Mouse (Mus musculus): ENCODE measurements around the gene Cyp4f13.

Cyp4f13 gene

DNA sequence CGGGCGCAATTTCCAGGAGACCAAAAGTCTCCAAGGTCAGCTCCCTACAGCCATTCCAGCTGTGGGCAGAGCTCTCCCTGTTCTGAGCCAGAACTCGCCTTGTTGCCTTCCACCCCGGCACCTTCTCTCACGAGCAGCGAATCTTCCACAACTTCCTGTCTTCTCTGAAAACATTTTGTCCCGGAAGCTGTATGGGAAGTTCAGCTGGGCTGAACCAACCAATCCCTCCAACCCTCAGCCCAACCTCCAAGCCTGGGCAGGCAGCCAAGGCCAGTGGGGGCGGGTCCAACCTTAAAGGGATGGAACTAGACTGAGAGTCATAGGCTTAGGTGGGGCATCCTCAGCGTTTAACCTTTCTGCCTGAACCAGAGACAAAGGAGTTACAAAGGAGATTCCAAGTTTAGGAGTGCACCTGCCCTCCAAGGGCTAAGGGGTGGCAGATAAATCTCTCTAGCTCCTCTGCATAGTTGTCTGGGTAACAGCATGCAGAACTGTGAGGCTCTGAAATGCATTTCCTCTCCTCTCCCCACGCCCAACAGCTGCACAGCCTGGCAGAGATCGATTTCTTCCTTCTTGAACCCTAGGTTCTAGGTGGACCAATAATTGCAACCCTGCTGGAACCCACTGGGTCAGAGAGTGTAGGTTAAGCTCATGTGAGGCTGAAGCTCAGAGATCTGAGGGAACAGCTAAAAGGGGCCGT lies at the start of gene Cyp4f13:
Gene Cyp4f13 (minus strand): TSS at position 188 of the 700 bp plus-strand sequence.
- peak; percentile 89 to 95 for DNase-seq

DNA sequence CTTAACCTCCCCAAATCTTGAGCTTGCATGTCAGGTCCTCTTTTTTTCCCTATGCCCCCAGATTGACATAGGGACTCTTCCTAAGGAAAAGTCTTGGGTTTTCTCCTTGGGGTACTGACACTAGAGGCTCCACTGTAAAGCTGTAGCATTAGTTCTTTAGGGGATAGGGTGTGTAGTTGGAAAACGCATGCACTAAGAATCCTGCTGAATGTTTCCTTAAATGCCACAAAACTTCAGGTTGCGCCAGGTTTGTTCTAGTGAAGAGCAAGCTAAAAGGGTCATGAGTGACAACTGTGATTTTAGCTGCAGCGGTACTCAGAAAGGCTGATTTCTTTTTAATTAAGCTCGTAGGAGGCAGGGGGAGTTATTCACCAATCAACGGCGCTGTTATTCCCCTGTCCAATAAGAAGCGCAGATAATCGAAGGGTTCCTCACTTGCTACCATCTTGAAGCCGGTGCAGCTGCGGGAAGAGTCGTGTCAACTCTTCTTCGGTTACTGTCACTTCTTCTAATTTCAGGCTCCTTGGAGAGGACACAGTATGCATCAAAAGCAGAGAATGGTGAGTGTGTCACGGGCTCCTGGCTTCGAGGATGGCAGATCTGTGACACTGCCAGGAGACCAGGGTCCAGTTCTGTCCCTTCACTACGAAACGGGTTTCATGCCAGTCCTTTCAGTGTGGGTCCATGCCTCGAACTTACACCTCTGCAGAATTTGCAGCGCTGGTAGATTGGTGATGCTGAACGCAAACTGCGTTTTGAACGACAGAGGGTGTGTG lies 45.7 kb upstream of the Cyp4f13 start, which contains the start of gene Zfp952:
Gene Zfp952 (plus strand): TSS at position 431 of the 776 bp plus-strand sequence.
- DNase-seq = peak; percentile 76 to 86

DNA sequence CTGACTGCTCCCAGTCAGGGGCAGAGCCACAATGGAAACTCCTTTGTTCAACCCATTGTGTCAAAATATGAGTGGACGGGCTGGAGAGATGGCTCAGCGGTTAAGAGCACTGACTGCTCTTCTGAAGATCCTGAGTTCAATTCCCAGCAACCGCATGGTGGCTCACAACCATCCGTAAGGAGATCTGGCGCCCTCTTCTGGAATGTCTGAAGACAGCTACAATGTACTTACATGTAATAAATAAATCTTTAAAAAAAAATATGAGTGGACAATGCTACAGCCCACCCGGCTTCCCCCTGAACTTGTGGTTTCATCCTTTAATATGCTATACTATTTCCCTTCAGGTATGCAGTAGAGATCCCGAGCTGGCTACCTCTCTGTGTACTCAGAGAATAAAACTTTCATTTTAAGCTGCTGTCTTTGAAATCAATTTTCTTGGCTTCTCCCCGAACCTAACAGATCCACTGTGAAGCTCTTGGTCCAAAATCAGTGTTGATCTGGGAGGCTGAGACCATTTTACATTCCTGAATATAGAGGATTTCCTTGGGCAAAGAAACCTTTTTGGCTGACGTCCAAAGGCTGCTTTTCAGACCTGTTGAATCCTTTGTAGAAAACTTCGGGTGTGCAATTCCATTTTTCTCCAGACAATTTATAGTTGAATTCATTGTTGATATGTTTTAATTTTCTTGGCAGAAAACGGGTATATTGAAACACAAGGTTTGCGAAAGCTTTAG lies 44.9 kb upstream of the Cyp4f13 start:
- no peak for DNase-seq

DNA sequence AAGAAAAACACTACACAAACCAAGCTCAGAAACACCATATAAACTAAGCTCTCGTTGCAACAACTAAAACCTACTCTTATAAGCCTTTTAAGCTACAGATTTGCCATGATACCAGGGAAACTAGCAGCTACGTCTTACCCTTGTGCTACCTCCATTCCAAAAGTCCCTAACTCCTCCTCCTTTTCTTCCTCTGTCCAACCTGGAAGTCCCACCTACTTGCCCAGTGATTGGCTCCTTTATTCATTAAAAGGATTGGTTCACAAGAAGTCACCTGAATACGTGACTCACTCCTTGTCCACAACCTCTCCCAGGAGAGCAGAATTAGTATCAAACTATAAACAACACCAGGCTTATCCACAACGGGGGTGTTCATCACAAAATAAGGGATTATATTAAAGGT lies 39.1 kb upstream of the Cyp4f13 start:
- DNase-seq = no peak

DNA sequence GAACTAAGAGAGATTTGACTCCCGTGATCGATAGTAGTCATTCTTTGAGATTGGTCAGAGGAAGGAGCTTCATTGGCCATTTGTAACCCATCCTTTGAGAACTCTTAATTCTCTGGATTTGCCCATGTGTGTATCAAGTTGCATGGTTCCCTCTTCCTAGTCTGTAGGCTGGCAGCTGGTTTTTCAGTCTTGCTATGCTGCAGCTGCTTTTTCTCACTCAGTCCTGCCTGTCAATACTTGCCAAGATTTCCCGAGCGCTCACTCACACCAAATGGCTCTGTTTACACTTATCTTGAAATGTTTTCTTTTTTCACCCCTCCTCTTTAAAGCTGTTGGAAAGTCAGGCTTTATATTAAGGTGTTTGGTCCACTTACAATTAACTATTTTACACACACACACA lies 34.2 kb upstream of the Cyp4f13 start:
- DNase-seq = no peak

DNA sequence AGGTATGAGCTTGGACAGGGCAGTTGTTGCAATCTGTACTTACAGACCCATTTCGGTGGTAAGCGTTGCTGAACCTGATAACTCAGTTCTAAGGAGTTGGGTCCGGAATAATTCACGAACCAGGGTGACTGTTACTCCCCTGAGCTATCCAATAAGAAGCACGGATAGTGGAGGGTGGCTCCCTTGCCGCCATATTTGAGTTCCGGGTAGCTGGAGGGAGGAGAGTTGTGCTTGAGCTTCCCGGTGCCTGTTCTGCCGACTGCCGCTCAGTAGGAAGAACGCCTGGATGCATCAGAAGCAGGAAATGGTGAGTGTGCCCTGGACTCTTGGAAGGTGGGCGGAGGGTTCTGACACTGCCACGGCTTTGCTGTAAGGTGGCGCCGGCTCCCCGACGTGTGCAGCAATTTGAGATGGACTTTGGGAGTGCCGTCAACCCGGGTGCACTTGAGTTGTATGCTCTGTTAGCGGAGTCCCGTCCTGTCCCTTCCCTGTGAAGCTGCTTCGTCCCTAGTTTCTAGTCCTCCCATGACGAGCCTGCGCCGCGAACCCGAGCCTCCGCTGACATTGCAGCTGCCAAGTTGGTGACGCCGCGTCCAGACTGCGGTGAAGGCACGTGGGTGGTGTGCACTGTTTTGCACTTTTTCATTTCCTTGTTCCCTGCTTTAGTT lies 18.6 kb upstream of the Cyp4f13 start, which contains the start of gene Zfp472:
Gene Zfp472 (plus strand): TSS at position 192 of the 668 bp plus-strand sequence.
- peak; percentile 85 to 92 for DNase-seq

DNA sequence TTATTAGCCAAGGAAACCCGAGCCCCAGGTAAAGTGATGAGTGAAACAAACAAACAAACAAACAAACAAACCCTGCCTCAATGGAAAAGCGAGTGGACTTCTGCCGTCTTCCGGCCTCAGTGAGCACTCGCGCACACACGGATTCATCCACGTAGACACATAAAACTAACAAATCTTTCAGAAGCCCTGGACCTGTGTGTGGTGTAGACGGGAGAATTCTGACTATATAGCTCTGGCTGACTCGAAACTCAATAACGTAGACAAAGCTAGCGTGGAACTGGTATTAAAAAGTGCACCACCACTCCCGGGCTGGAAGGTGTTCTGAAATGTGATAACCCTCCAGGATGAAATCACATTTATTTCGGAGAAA lies 18.0 kb upstream of the Cyp4f13 start:
- peak in 1 of 2 experiments; percentile 12 for DNase-seq

DNA sequence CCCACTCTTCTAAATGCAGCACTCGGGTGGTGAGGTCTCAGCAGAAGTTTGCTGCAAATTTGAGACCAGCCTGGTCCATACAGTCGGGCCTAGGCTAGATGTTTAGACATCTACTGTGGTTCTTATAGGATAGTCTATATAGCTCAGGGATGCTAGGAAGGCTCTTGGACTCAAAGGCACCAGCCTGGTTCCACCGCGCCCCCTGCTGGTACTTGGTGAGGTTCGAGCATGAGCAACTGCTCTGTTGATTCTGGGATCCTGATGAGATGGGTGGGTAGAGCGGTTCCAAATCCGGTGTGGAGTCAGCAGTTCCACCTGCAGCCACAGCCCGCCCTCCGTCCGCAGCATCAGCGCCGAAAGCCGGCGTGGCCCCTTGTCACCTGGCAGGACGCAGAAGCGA lies 4.2 kb upstream of the Cyp4f13 start:
- DNase-seq = peak; percentile 86 to 91

DNA sequence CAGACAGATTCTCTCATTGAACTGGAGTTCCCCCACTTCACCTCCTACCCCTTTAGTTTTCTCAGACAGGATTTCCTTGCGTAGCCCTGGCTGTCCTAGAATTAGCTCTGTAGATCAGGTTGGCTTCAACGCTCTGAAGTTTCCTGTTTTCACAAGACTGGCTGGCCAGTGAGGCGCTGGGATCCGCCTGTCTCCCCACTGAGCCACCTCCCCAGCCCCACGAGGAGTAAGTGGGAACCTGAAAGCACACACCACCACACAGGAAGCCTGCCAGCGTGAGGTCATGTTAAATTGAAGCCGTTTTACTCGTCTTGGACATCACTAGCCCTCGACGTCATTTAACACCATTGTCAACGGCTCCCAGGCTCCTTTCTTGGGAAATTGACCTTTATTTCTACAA lies 3.8 kb upstream of the Cyp4f13 start:
- no peak for DNase-seq

DNA sequence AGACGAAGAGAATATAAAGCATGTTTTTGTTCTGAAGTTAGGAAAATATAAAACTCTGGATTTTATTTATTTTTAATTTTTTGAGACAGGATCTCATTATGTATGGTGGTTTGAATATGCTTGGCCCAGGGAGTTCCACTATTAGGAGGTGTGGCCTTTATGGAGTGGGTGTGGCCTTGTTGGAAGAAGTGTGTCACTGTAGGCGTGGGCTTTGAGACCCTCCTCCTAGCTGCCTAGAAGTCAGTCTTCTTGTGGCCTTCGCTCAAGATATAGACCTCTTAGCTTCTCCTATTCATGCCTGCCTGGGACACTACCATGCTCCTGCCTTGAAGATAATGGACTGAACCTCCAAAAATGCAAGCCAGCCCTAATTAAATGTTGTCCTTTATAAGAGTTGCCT lies 2.9 kb upstream of the Cyp4f13 start:
- DNase-seq = no peak

DNA sequence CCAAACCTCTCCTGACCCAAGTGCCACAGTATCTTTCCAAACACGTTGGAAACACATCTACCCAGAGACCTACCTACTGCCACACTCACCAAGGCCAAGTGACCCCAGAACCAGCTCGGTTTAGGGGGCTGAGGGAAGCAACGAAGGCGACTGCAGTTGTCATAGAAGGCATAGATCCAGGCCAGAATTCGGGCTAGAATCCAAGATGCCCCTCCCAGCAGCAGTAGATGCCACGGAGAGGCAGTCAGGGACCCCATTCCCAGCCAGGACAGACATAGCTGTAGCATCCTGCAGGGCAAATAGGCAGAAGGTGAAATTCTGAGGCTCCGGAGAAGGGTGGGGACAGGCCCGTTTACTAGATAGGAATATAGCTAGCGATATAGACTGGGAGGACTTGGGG lies 486 bp downstream of the Cyp4f13 start:
- DNase-seq = no peak

DNA sequence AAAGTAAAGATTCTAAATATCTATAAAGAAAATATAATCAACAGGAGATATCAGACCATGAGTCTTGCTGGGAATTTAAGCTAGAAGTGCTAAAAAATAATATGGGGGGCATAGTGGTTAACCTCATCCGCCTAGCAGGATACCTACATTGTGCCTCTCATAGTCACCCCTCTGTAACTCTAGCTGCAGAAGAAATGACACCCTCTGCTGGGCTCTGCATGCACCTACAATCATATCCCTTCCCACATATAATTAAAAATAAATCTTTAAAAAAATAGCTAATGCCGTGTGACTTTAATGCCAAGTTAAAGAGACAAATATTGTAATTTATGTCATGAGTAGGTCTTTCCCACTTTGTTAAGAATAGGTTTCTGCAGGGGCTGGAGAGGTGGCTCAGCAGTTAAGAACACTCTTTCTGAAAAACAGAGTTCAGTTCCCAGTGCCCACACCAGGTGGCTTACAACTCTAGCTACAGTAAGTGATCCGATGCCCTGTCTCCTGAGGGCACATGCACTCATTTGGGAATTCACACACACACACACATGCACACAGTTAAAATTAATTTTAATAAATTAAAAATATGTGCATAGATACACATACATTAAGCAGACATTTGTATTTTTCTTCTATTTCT lies 2.7 kb downstream of the Cyp4f13 start:
- no peak for DNase-seq

DNA sequence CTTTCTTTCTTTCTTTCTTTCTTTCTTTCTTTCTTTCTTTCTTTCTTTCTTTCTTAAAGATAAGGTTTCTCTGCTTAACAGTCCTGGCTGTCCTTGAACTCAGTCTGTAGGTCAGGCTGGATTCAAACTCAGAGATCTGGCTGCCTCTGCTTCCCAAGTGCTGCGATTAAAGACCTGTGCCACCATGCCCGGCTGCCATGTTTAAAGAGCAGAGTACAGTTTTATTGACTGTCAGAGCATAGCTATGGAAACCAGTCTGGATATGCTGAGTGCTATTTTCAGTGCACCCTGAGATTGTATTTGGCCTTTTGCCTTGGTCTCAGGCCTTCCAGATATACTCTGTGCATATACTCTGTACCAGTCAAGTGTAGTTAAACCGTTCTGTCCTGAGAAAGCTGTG lies 3.5 kb downstream of the Cyp4f13 start:
- DNase-seq = no peak

DNA sequence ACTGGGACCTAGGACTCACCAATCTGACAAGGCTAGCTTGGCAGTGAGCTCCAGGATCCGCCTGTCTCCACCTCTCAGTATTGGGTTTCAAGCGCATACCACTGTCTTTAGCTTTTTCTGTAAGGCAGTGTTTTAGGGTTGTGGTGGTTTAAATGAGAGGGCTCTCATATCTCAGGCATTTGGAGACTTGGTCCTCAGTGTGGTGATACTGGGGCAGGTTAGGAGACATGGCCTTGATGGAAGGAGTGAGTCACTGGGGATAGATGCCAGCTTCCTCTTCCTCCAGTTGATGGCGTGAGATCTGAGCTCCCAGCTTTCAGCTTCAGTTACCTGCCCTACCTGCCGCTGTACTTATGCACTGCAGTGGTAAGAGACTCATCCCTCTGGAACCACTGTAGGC lies 7.4 kb downstream of the Cyp4f13 start:
- no peak for DNase-seq

DNA sequence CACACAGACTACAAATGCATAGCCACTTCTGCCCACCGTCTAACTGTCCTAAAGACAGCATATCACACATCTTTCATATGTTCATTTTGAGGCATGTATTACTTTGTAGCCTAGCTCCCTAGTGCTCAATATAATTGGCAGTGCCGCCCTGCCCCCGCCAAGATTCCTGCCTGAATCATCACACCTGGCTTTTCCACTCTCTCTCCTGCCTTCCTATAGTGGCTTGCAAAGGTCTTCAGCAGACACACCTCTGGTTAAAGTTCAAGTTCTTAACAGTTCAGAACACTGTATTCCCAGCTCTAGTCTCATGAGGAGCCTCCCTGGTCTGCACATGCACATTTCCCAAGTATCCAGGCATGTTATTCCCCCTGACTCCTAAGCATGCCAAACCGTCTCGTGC lies 19.4 kb downstream of the Cyp4f13 start:
- DNase-seq = no peak

DNA sequence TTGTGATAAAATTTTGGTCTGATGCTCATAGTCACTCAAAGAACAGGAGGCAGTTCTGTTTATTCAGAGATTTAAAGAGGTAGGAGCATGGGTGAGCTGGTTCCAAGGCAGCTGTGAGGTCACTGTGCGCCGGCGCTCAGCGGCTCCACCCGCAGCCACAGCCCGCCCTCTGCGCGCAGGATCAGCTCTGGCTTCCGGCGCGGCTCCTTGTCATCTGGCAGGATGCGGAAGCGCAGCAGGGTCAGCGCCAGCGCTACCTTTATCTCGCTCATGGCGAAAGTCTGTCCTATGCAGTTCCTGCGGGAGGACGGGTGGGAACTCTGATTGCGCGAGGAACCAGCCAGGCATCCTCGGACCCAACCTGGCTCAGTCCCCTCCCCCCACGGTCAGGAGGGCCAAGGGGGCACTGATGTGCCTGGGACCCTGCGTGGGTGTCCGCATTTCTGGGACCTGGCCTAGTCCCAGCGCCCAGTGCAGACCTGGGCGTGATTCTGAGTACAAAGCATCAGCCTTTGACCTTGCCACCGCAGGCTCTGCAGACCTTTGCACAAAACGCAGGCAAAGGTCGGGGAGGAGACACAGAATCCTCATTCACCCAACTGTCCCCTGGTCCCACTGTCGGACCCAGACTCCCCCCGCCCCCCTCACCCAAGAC lies 22.4 kb downstream of the Cyp4f13 start:
- DNase-seq = peak; percentile 69 to 77

DNA sequence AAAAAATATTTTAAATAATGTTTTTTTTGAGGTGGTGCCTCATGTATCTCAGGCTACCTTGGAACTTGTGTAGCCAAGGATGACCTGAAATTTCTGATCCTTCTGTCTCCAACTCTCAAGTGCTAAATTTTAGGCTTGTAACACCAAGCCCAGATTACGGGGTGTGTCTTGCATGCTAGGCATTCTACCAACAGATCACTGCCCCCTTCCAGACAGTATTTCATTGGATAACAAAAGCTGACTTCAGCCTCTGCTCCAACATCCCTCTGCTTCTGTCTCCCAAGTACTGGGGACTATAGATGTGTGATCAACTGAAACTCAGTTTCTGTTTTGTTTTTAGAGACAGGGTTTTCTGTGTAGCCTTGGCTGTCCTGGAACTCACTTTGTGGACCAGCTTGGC lies 23.5 kb downstream of the Cyp4f13 start:
- no peak for DNase-seq

DNA sequence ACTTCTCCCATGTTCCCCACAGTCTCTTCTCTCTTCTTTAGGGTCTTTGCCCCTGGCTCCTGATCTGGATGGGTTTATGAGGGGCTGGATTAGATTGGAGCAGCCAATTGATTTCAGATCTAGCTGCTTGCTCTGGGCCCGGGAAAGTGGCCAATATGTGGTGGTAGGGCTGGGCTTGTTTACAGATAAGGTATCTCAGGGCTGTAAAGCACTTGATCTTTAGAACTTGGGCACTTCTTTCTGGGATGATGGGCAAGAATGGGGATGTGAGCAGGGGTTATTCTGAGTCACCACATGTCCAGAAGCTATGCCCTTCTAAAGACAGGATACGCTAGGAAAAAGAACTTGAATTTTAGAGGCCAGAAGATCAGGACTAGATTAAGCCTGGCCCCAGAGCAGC lies 28.1 kb downstream of the Cyp4f13 start:
- DNase-seq = no peak

DNA sequence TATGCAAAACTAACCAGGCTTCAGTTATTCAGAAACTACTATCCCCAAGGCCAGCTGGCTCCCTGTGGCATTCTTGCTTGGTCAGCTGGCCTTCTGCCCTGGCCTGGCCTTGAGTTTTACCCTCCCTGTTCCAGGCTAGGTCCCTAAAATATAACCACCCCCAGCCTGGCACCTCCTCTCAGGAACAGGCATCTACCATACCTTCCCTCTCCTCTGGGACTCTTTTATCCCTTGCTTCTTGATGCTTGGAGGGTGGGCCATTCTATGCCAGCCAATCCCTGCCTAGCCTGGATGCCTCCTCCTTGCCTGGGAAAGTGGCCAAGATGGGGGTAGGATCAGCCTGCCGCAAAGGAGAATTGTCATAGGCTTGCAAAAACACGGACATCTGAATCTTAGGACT lies 30.1 kb downstream of the Cyp4f13 start, which contains the start of gene Cyp4f14:
Gene Cyp4f14 (minus strand): TSS at position 212 of the 400 bp plus-strand sequence.
- peak; percentile 45 for DNase-seq

DNA sequence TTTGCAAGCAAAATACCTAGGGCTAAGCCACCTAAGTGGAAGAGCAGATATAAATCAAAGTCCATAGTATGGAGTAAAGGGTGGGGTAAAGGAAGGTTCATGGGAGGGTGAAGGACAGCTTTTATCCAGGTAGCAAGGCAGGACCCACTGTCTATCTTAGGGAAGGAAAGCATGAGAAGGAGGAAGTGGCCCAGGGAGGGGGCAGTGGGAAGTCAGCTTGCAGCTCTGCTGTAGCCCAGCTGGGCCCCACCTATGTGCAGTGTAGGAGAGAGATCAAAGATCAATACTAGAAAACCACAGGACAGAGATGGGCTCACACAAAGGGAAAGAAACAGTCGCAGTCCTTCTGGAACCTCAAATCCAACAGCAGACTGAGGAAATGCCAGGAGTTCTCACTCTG lies 31.1 kb downstream of the Cyp4f13 start:
- no peak for DNase-seq

DNA sequence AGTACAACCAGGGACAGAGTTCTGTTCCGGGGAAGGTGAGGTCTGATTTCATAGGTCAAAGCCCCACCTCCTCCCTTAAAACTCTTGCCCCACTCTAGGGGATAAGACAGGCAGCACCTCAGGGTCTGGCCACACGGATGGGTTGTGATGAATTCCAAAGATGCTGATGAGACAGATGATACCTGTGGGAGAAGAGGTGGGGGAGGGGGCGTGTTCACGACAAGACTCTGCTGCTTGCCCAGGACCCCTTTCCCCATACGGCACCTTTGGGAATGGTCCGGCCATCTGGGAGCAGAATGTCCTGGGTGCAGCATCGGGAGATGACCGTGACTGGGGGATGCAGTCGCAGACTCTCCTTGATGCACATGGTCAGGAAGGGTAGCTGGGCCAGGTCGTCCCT lies 41.0 kb downstream of the Cyp4f13 start:
- DNase-seq = no peak

DNA sequence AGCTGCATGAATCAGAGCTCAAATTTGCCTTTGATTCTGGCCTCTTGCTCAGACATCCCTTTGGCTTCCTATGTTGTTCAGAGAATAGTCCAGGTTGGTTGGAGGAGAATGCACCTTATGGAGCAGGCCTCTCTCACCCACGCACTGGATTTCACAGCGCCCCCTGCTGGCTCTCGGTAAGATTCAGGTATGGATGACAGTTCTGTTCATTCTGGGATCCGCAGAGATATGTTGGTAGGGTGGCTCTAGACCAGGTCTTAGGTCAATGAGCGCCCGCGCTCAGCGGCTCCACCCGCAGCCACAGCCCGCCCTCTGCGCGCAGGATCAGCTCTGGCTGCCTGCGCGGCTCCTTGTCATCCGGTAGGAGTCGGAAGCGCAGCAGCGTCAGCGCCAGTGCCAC lies 42.0 kb downstream of the Cyp4f13 start:
- peak; percentile 59 for DNase-seq
